In genomic region chr12:112717140-112717539, GRCm38 (mm10) we compare ENCODE assay signal across 9 mouse cellular contexts. TPM values are rescaled to one million over a fixed set of nuclear protein-coding genes. Genes with fewer than 3 reads are reported as not detected.
DNase-seq lines count a peak whose midpoint lies in the region; ATAC-seq and TF ChIP-seq lines count a peak whose summit lies in the region.
"Had no signal": no experiment of that assay in that cellular context is flagged by ENCODE, and none has a peak within 500 bp of the region (broad histone marks: within the 10 kb centered on the region; RNA-seq: fewer than 3 reads in every experiment).

No protein-coding gene starts in this region.

- TF ChIP-seq EP300 in heart, postnatal 0 days (IDR thresholded peaks at IDR 0.05; ENCODE audit: low read depth) = no peak

- H3K4me3 ChIP-seq in heart, postnatal 0 days (ENCODE audit: low read depth, low read length) = no peak overlapping the region
- no peak overlapping the region for H3K4me3 ChIP-seq in heart, embryonic 12.5 days
- H3K4me3 ChIP-seq: limb, embryonic 12.5 days had no signal

- H3K9me3 ChIP-seq in heart, postnatal 0 days (replicated peaks; ENCODE audit: control insufficient read depth, low read length) = no peaks in the 10 kb centered on the region
- no peaks in the 10 kb centered on the region for H3K9me3 ChIP-seq in heart, embryonic 12.5 days (replicated peaks)
- H3K9me3 ChIP-seq: limb, embryonic 12.5 days had no signal

- peak; percentile 59 for TF ChIP-seq CTCF in heart, postnatal 0 days (IDR thresholded peaks at IDR 0.05; ENCODE audit: low read depth)

- no peak overlapping the region for H3K27ac ChIP-seq in heart, postnatal 0 days (ENCODE audit: low read depth)
- H3K27ac ChIP-seq in heart, embryonic 12.5 days (ENCODE audit: poor library complexity, severe bottlenecking) = no peak overlapping the region
- H3K27ac ChIP-seq: limb, embryonic 12.5 days had no signal

- H3K4me2 ChIP-seq in heart, postnatal 0 days (ENCODE audit: low read depth, low read length) = no peak overlapping the region
- H3K4me2 ChIP-seq in heart, embryonic 12.5 days = no peak overlapping the region
- H3K4me2 ChIP-seq: limb, embryonic 12.5 days had no signal

- H3K36me3 ChIP-seq in heart, postnatal 0 days (replicated peaks; ENCODE audit: control insufficient read depth, insufficient read depth, low read length) = no peaks in the 10 kb centered on the region
- no peaks in the 10 kb centered on the region for H3K36me3 ChIP-seq in heart, embryonic 12.5 days
- H3K36me3 ChIP-seq: limb, embryonic 12.5 days had no signal

- no peak overlapping the region for H3K9ac ChIP-seq in heart, postnatal 0 days (replicated peaks; ENCODE audit: low read depth, low read length)
- no peak overlapping the region for H3K9ac ChIP-seq in heart, embryonic 12.5 days
- H3K9ac ChIP-seq: limb, embryonic 12.5 days had no signal

- H3K4me1 ChIP-seq in heart, postnatal 0 days (ENCODE audit: control insufficient read depth, insufficient read depth) = 0 out of 2 replicates have a peak, but pooled peaks cover 8% of the 10 kb centered on the region
- peaks cover 14% of the 10 kb centered on the region for H3K4me1 ChIP-seq in heart, embryonic 12.5 days (replicated peaks)

- WGBS in heart, postnatal 0 days = 39% methylated on average over 7 of the region's 7 CpGs
- 28% methylated on average over 7 of the region's 7 CpGs for WGBS in heart, embryonic 12.5 days

- H3K27me3 ChIP-seq in heart, postnatal 0 days (ENCODE audit: control insufficient read depth, insufficient read depth, low read length) = 0 out of 2 replicates have a peak, but pooled peaks cover 7% of the 10 kb centered on the region
- H3K27me3 ChIP-seq in heart, embryonic 12.5 days (replicated peaks) = peaks cover 46% of the 10 kb centered on the region

- no peak for ATAC-seq in heart, postnatal 0 days (ENCODE audit: insufficient read depth, low read depth)
- no peak for ATAC-seq in heart, embryonic 12.5 days (ENCODE audit: insufficient number of reproducible peaks, low FRiP score)

- DNase-seq in heart, postnatal 0 days (ENCODE audit: low spot score) = no peak
- peak; percentile 47 for DNase-seq in right cerebral cortex, postnatal 14 days
- no peak for DNase-seq in right cerebral cortex, adult 18-20 months
- peak; percentile 54 to 62 for DNase-seq in adrenal gland, postnatal 36 days
- peak; percentile 71 for DNase-seq in kidney, postnatal 14 days
- peak; percentile 75 for DNase-seq in retina, embryonic 14.5 days (ENCODE audit: low spot score)
- DNase-seq in frontal cortex, postnatal 14 days (ENCODE audit: low spot score in 2 of 2) = no peak

RNA-seq across cellular contexts. Expression of gene Cep170b, which starts 3.1 kb away (rescaled TPM):
- 10.1 and 17.6 TPM in 2 replicates for total RNA-seq in heart, postnatal 0 days (2014; rRNA removed; ENCODE audit: low replicate concordance)
- 1.8 and 2.4 TPM in 2 replicates for polyA plus RNA-seq in heart, postnatal 0 days (2015; fragmentation: Nextera tagmentation; extraction: Ambion mirVana)
- 7.0 and 7.3 TPM in 2 replicates for polyA plus RNA-seq in heart, embryonic 12.5 days (2016; fragmentation: Nextera tagmentation; extraction: Ambion mirVana)
- 10 to 100 TPM; 41.5 to 48.8 TPM for total RNA-seq in adrenal gland, postnatal 36 days (2021)

RNA-seq across cellular contexts. Expression of gene Zbtb42, which starts 38.5 kb away (rescaled TPM):
- total RNA-seq in heart, postnatal 0 days (2014; rRNA removed; ENCODE audit: low replicate concordance) = 3.2 and 18.3 TPM in 2 replicates
- polyA plus RNA-seq in heart, postnatal 0 days (2015; fragmentation: Nextera tagmentation; extraction: Ambion mirVana) = 4.6 TPM in 2 replicates
- polyA plus RNA-seq in heart, embryonic 12.5 days (2016; fragmentation: Nextera tagmentation; extraction: Ambion mirVana) = 4.7 and 6.4 TPM in 2 replicates
- 1 to 10 TPM; 5.0 to 9.0 TPM for total RNA-seq in adrenal gland, postnatal 36 days (2021)

RNA-seq across cellular contexts. Expression of gene Akt1, which starts 42.5 kb away (rescaled TPM):
- total RNA-seq in heart, postnatal 0 days (2014; rRNA removed; ENCODE audit: low replicate concordance) = 206 and 234 TPM in 2 replicates
- 60.6 and 70.9 TPM in 2 replicates for polyA plus RNA-seq in heart, postnatal 0 days (2015; fragmentation: Nextera tagmentation; extraction: Ambion mirVana)
- polyA plus RNA-seq in heart, embryonic 12.5 days (2016; fragmentation: Nextera tagmentation; extraction: Ambion mirVana) = 180 and 184 TPM in 2 replicates
- 100 to 1,000 TPM; 256 to 378 TPM for total RNA-seq in adrenal gland, postnatal 36 days (2021)

RNA-seq across cellular contexts. Expression of gene Pld4, which starts 43.3 kb away (rescaled TPM):
- total RNA-seq in heart, postnatal 0 days (2014; rRNA removed; ENCODE audit: low replicate concordance) = 6.8 and 7.2 TPM in 2 replicates
- polyA plus RNA-seq in heart, postnatal 0 days (2015; fragmentation: Nextera tagmentation; extraction: Ambion mirVana) = 3.4 and 4.7 TPM in 2 replicates
- polyA plus RNA-seq in heart, embryonic 12.5 days (2016; fragmentation: Nextera tagmentation; extraction: Ambion mirVana) = 3.0 and 4.2 TPM in 2 replicates
- 10 to 100 TPM in 1 of 2 experiments, 1 to 10 TPM in 1; 7.5 to 11.9 TPM for total RNA-seq in adrenal gland, postnatal 36 days (2021)

Comparison
In these comparisons a context has a peak if more than half of its experiments do, and no peak if none do; other contexts are left out.
1. DNase-seq: peak in right cerebral cortex, postnatal 14 days (single experiment), adrenal gland, postnatal 36 days (2 of 2), kidney, postnatal 14 days (single experiment) and retina, embryonic 14.5 days (single experiment); none in heart, postnatal 0 days (single experiment), right cerebral cortex, adult 18-20 months (single experiment) and frontal cortex, postnatal 14 days (0 of 2).